Mouse (Mus musculus): Measurements from ENCODE around the gene Rdh19.
"Not testable (repeated sequence)": the region's sequence is repeated elsewhere in the genome, so short reads cannot be mapped to it uniquely, and the experiment has no call there.

Gene Rdh19

GRCm38 (mm10) chr10:127879155-127879688 is 29.5 kb downstream of the Rdh19 start:
- DNase-seq (ENCODE audit: low spot score in 2 of 2): peak; percentile 14 to 18

GRCm38 (mm10) chr10:127881041-127881440 is 31.3 kb downstream of the Rdh19 start:
- no peak for DNase-seq (ENCODE audit: low spot score in 2 of 2)

- DNase-seq (ENCODE audit: low spot score in 2 of 2): no peak
Measured at GRCm38 (mm10) chr10:127886551-127886950, 36.8 kb downstream of the Rdh19 start.

GRCm38 (mm10) chr10:127886971-127887370 is 37.2 kb downstream of the Rdh19 start:
- DNase-seq (ENCODE audit: low spot score in 2 of 2): no peak

- DNase-seq (ENCODE audit: low spot score in 2 of 2): no peak
Measured at GRCm38 (mm10) chr10:127888605-127889004, 38.9 kb downstream of the Rdh19 start, which contains the start of gene Rdh7. Rdh7 (minus strand) TSS chr10:127888817.

GRCm38 (mm10) chr10:127891481-127891880 is 41.8 kb downstream of the Rdh19 start:
- no peak for DNase-seq (ENCODE audit: low spot score in 2 of 2)

- not testable (repeated sequence) for DNase-seq (ENCODE audit: low spot score in 2 of 2)
Measured at GRCm38 (mm10) chr10:127893163-127894022, 43.7 kb downstream of the Rdh19 start.

- no peak for DNase-seq (ENCODE audit: low spot score in 2 of 2)
Measured at GRCm38 (mm10) chr10:127896705-127897104, 47.0 kb downstream of the Rdh19 start.

GRCm38 (mm10) chr10:127897506-127897905 is 47.8 kb downstream of the Rdh19 start:
- DNase-seq (ENCODE audit: low spot score in 2 of 2): no peak

GRCm38 (mm10) chr10:127898218-127898617 is 48.5 kb downstream of the Rdh19 start, which contains the start of gene Sdr9c7:
Sdr9c7 (plus strand) TSS chr10:127898518.
- DNase-seq (ENCODE audit: low spot score in 2 of 2): no peak

GRCm38 (mm10) chr10:127899783-127900182 is 50.1 kb downstream of the Rdh19 start:
- no peak for DNase-seq (ENCODE audit: low spot score in 2 of 2)

GRCm38 (mm10) chr10:127901751-127902150 is 52.0 kb downstream of the Rdh19 start:
- DNase-seq (ENCODE audit: low spot score in 2 of 2): no peak

- DNase-seq (ENCODE audit: low spot score in 2 of 2): peak in 1 of 2 experiments; percentile 5
Measured at GRCm38 (mm10) chr10:127903116-127903515, 53.4 kb downstream of the Rdh19 start.

GRCm38 (mm10) chr10:127904718-127905446 is 55.2 kb downstream of the Rdh19 start:
- DNase-seq (ENCODE audit: low spot score in 2 of 2): peak; percentile 10 to 38

GRCm38 (mm10) chr10:127906138-127906537 is 56.4 kb downstream of the Rdh19 start:
- no peak for DNase-seq (ENCODE audit: low spot score in 2 of 2)

- DNase-seq (ENCODE audit: low spot score in 2 of 2): no peak
Measured at GRCm38 (mm10) chr10:127907386-127907951, 57.7 kb downstream of the Rdh19 start.
